Mouse (Mus musculus) gastrocnemius, adult 2 months (tissue): Measurements from ENCODE around the gene Cdh3. TPM values are rescaled to one million over a fixed set of nuclear protein-coding genes. Genes with fewer than 3 reads are reported as not detected.

ENCODE experiments used
- DNase-seq: peaks from one replicate; pipeline ENCODE4 v3.0.0; 2022
- H3K27ac ChIP-seq: fragments of 200-600 bp; 2 replicates; pipeline ENCODE4 v1.8.1; 2022; ENCODE audit warnings: mild to moderate bottlenecking
- H3K4me3 ChIP-seq: fragments of 200-600 bp; 2 replicates; pipeline ENCODE4 v1.8.1; 2022; ENCODE audit warnings: mild to moderate bottlenecking, moderate library complexity
- CTCF ChIP-seq: fragments of 200-600 bp; IDR thresholded peaks from 2 replicates; pipeline ENCODE4 v1.8.1; 2022; ENCODE audit warnings: antibody characterized with exemption, mild to moderate bottlenecking, moderate library complexity
- intact Hi-C: fragments of 180-260 bp; cut with DNase I; formaldehyde crosslinking; loops from one replicate; pipeline ENCODE4 v1.15.1; 2025
- total RNA-seq, 2 experiments: library from RNA; stranded (reverse); gene quantifications; 2 replicates each; pipeline ENCODE4 v1.2.3; 2021

The Cdh3 gene
- total RNA-seq, 2 experiments from 2014 or later: 0.06 TPM; not detected in 1

- peak; percentile 59 for TF ChIP-seq CTCF
- no peak overlapping the region for H3K27ac ChIP-seq
- intact Hi-C loops: no loop called here
- no peak overlapping the region for H3K4me3 ChIP-seq
- no peak for DNase-seq
Observed at GRCm38 (mm10) chr8:106530566-106530965, 19.9 kb downstream of the Cdh3 start.

GRCm38 (mm10) chr8:106533709-106534108 is 23.0 kb downstream of the Cdh3 start:
- intact Hi-C loops: loop anchor here (1.0 kb wide), 1 partner anchor 100 kb away; no protein-coding TSS in a partner anchor
- Histone ChIP-seq H3K27ac (no peak overlapping the region), H3K4me3 (no peak overlapping the region)
- TF ChIP-seq CTCF: no peak
- DNase-seq: no peak

- peak; percentile 79 for TF ChIP-seq CTCF
- H3K27ac ChIP-seq: no peak overlapping the region
- peak; percentile 50 for DNase-seq
- no peak overlapping the region for H3K4me3 ChIP-seq
- intact Hi-C loops: loop anchor here (1.0 kb wide), 1 partner anchor 101 kb away; no protein-coding TSS in a partner anchor
Observed at GRCm38 (mm10) chr8:106534449-106534848, 23.8 kb downstream of the Cdh3 start.

- intact Hi-C loops: no loop called here
- H3K27ac ChIP-seq: no peak overlapping the region
- TF ChIP-seq CTCF: peak; percentile 43; the same call in 1 of the 2 replicates
- DNase-seq: no peak
- H3K4me3 ChIP-seq: no peak overlapping the region
Observed at GRCm38 (mm10) chr8:106535448-106535847, 24.8 kb downstream of the Cdh3 start.

- no peak overlapping the region for H3K27ac ChIP-seq
- TF ChIP-seq CTCF: no peak
- DNase-seq: no peak
- intact Hi-C loops: no loop called here
- H3K4me3 ChIP-seq: no peak overlapping the region
Observed at GRCm38 (mm10) chr8:106539193-106539592, 28.5 kb downstream of the Cdh3 start.

- H3K27ac ChIP-seq: no peak overlapping the region
- H3K4me3 ChIP-seq: no peak overlapping the region
- no peak for TF ChIP-seq CTCF
- intact Hi-C loops: no loop called here
- DNase-seq: no peak
Observed at GRCm38 (mm10) chr8:106541002-106541401, 30.3 kb downstream of the Cdh3 start.

- no peak for DNase-seq
- intact Hi-C loops: no loop called here
- Histone ChIP-seq H3K27ac (no peak overlapping the region), H3K4me3 (no peak overlapping the region)
- no peak for TF ChIP-seq CTCF
Observed at GRCm38 (mm10) chr8:106543043-106543442, 32.4 kb downstream of the Cdh3 start.

GRCm38 (mm10) chr8:106545149-106545548 is 34.5 kb downstream of the Cdh3 start:
- intact Hi-C loops: no loop called here
- DNase-seq: no peak
- Histone ChIP-seq H3K4me3 (no peak overlapping the region), H3K27ac (no peak overlapping the region)
- TF ChIP-seq CTCF: peak; percentile 36

GRCm38 (mm10) chr8:106546746-106547145 is 36.1 kb downstream of the Cdh3 start:
- no peak overlapping the region for H3K4me3 ChIP-seq
- no peak overlapping the region for H3K27ac ChIP-seq
- DNase-seq: no peak
- intact Hi-C loops: no loop called here
- no peak for TF ChIP-seq CTCF

GRCm38 (mm10) chr8:106548366-106548936 is 37.8 kb downstream of the Cdh3 start:
- DNase-seq: no peak
- intact Hi-C loops: no loop called here

GRCm38 (mm10) chr8:106550906-106551305 is 40.2 kb downstream of the Cdh3 start:
- Histone ChIP-seq H3K4me3 (no peak overlapping the region), H3K27ac (no peak overlapping the region)
- no peak for TF ChIP-seq CTCF
- intact Hi-C loops: no loop called here
- no peak for DNase-seq

More at GRCm38 (mm10) chr8:106548366-106548936, 37.8 kb downstream of the Cdh3 start:
- TF ChIP-seq CTCF: no peak
- H3K27ac ChIP-seq: no peak overlapping the region
- no peak overlapping the region for H3K4me3 ChIP-seq

- no peak overlapping the region for H3K4me3 ChIP-seq
- no peak overlapping the region for H3K27ac ChIP-seq
- intact Hi-C loops: no loop called here
- DNase-seq: no peak
- TF ChIP-seq CTCF: no peak
Observed at GRCm38 (mm10) chr8:106554011-106554410, 43.3 kb downstream of the Cdh3 start.

GRCm38 (mm10) chr8:106556068-106556645 is 45.5 kb downstream of the Cdh3 start:
- TF ChIP-seq CTCF: no peak
- intact Hi-C loops: no loop called here
- no peak for DNase-seq

GRCm38 (mm10) chr8:106559844-106560243 is 49.2 kb downstream of the Cdh3 start:
- no peak for TF ChIP-seq CTCF
- DNase-seq: no peak
- intact Hi-C loops: no loop called here
- H3K27ac ChIP-seq: no peak overlapping the region
- no peak overlapping the region for H3K4me3 ChIP-seq

More at GRCm38 (mm10) chr8:106556068-106556645, 45.5 kb downstream of the Cdh3 start:
- no peak overlapping the region for H3K27ac ChIP-seq
- H3K4me3 ChIP-seq: no peak overlapping the region
